Mouse (Mus musculus): ENCODE data around the gene Gdpd5. TPM values are rescaled to one million over a fixed set of nuclear protein-coding genes. Genes with fewer than 3 reads are reported as not detected.
A peak's percentile ranks its signal among the peaks of the same experiment; 100 is the strongest.

Gdpd5 gene
- polyA plus RNA-seq, 1 experiment from 2014 or later, result 45.0 TPM

- H3K4me1 ChIP-seq (ENCODE audit: control insufficient read depth, insufficient read depth, low read length), result peaks cover 47% of the 10 kb centered on the region
- 8% methylated on average over 18 of the region's 18 CpGs for WGBS
- H3K4me3 ChIP-seq (ENCODE audit: low read depth, low read length), result peak overlapping the region; percentile 40
- H3K36me3 ChIP-seq (ENCODE audit: control insufficient read depth, insufficient read depth, low read length), result no peaks in the 10 kb centered on the region
- no peak for ATAC-seq
- peak overlapping the region; percentile 76 for H3K27ac ChIP-seq (ENCODE audit: low read length)
- no peaks in the 10 kb centered on the region for H3K27me3 ChIP-seq (ENCODE audit: control insufficient read depth, insufficient read depth, low read depth, low read length)
- no peaks in the 10 kb centered on the region for H3K9me3 ChIP-seq (replicated peaks; ENCODE audit: control insufficient read depth, low read length, poor library complexity, severe bottlenecking)
- peak overlapping the region; percentile 64 for H3K9ac ChIP-seq (ENCODE audit: low read depth, low read length)
- H3K4me2 ChIP-seq (ENCODE audit: low read length), result peak overlapping the region; percentile 67
These were observed 29.3 kb upstream of the Gdpd5 start for GRCm38 (mm10) chr7:99351802-99352517.

GRCm38 (mm10) chr7:99352526-99353400 lies 28.5 kb upstream of the Gdpd5 start, which contains the start of gene Serpinh1:
Gene Serpinh1, minus strand, starts transcription at chr7:99353239.
- H3K4me3 ChIP-seq (ENCODE audit: low read depth, low read length), result peak within 1 kb of the TSS; percentile 40
- H3K36me3 ChIP-seq (ENCODE audit: control insufficient read depth, insufficient read depth, low read length), result no peaks in the 10 kb centered on the region
- no peaks in the 10 kb centered on the region for H3K9me3 ChIP-seq (replicated peaks; ENCODE audit: control insufficient read depth, low read length, poor library complexity, severe bottlenecking)
- WGBS, result 4% methylated on average over 32 of the region's 35 CpGs
- 0 out of 2 replicates have a peak, but pooled peaks have one; percentile 37 for ATAC-seq
- peaks cover 52% of the 10 kb centered on the region for H3K4me1 ChIP-seq (ENCODE audit: control insufficient read depth, insufficient read depth, low read length)
- no peaks in the 10 kb centered on the region for H3K27me3 ChIP-seq (ENCODE audit: control insufficient read depth, insufficient read depth, low read depth, low read length)
- H3K4me2 ChIP-seq (ENCODE audit: low read length), result peak within 1 kb of the TSS; percentile 67
- H3K27ac ChIP-seq (ENCODE audit: low read length), result peak within 1 kb of the TSS; percentile 76
- peak within 1 kb of the TSS; percentile 64 for H3K9ac ChIP-seq (ENCODE audit: low read depth, low read length)

GRCm38 (mm10) chr7:99355731-99356131 lies 25.5 kb upstream of the Gdpd5 start:
- Histone ChIP-seq H3K4me1 (ENCODE audit: control insufficient read depth, insufficient read depth, low read length) (peaks cover 54% of the 10 kb centered on the region), H3K36me3 (ENCODE audit: control insufficient read depth, insufficient read depth, low read length) (no peaks in the 10 kb centered on the region), H3K9ac (ENCODE audit: low read depth, low read length) (peak overlapping the region; percentile 22; the same call in 1 of the 2 replicates), H3K9me3 (replicated peaks; ENCODE audit: control insufficient read depth, low read length, poor library complexity, severe bottlenecking) (no peaks in the 10 kb centered on the region), H3K27me3 (ENCODE audit: control insufficient read depth, insufficient read depth, low read depth, low read length) (no peaks in the 10 kb centered on the region), H3K27ac (ENCODE audit: low read length) (peak overlapping the region; percentile 78), H3K4me3 (ENCODE audit: low read depth, low read length) (no peak overlapping the region), H3K4me2 (ENCODE audit: low read length) (peak overlapping the region; percentile 37)
- 8% methylated on average over 7 of the region's 7 CpGs for WGBS
- no peak for ATAC-seq

- peaks cover 55% of the 10 kb centered on the region for H3K4me1 ChIP-seq (ENCODE audit: control insufficient read depth, insufficient read depth, low read length)
- WGBS, result 31% methylated on average over 9 of the region's 9 CpGs
- no peaks in the 10 kb centered on the region for H3K9me3 ChIP-seq (replicated peaks; ENCODE audit: control insufficient read depth, low read length, poor library complexity, severe bottlenecking)
- no peak for ATAC-seq
- no peaks in the 10 kb centered on the region for H3K36me3 ChIP-seq (ENCODE audit: control insufficient read depth, insufficient read depth, low read length)
- H3K27me3 ChIP-seq (ENCODE audit: control insufficient read depth, insufficient read depth, low read depth, low read length), result no peaks in the 10 kb centered on the region
- H3K9ac ChIP-seq (ENCODE audit: low read depth, low read length), result peak overlapping the region; percentile 22; the same call in 1 of the 2 replicates
- peak overlapping the region; percentile 78 for H3K27ac ChIP-seq (ENCODE audit: low read length)
- no peak overlapping the region for H3K4me3 ChIP-seq (ENCODE audit: low read depth, low read length)
- H3K4me2 ChIP-seq (ENCODE audit: low read length), result no peak overlapping the region
These were observed 24.8 kb upstream of the Gdpd5 start for GRCm38 (mm10) chr7:99356244-99356930.

- H3K27ac ChIP-seq (ENCODE audit: low read length), result no peak overlapping the region
These were observed 24.0 kb upstream of the Gdpd5 start for GRCm38 (mm10) chr7:99357201-99357600.

GRCm38 (mm10) chr7:99358371-99358770 lies 22.8 kb upstream of the Gdpd5 start:
- Histone ChIP-seq H3K4me3 (ENCODE audit: low read depth, low read length) (no peak overlapping the region), H3K4me1 (ENCODE audit: control insufficient read depth, insufficient read depth, low read length) (peaks cover 38% of the 10 kb centered on the region), H3K9ac (ENCODE audit: low read depth, low read length) (no peak overlapping the region), H3K36me3 (ENCODE audit: control insufficient read depth, insufficient read depth, low read length) (no peaks in the 10 kb centered on the region), H3K27ac (ENCODE audit: low read length) (no peak overlapping the region), H3K9me3 (replicated peaks; ENCODE audit: control insufficient read depth, low read length, poor library complexity, severe bottlenecking) (no peaks in the 10 kb centered on the region), H3K4me2 (ENCODE audit: low read length) (no peak overlapping the region), H3K27me3 (ENCODE audit: control insufficient read depth, insufficient read depth, low read depth, low read length) (no peaks in the 10 kb centered on the region)
- WGBS, result 88% methylated on average over 8 of the region's 8 CpGs
- no peak for ATAC-seq

More at GRCm38 (mm10) chr7:99357201-99357600, 24.0 kb upstream of the Gdpd5 start:
- Histone ChIP-seq H3K4me3 (ENCODE audit: low read depth, low read length) (no peak overlapping the region), H3K27me3 (ENCODE audit: control insufficient read depth, insufficient read depth, low read depth, low read length) (no peaks in the 10 kb centered on the region), H3K9ac (ENCODE audit: low read depth, low read length) (0 out of 2 replicates have a peak overlapping the region, but pooled peaks have one; percentile 31), H3K9me3 (replicated peaks; ENCODE audit: control insufficient read depth, low read length, poor library complexity, severe bottlenecking) (no peaks in the 10 kb centered on the region), H3K4me1 (ENCODE audit: control insufficient read depth, insufficient read depth, low read length) (peaks cover 48% of the 10 kb centered on the region), H3K36me3 (ENCODE audit: control insufficient read depth, insufficient read depth, low read length) (no peaks in the 10 kb centered on the region), H3K4me2 (ENCODE audit: low read length) (no peak overlapping the region)
- WGBS, result 54% methylated on average over 7 of the region's 7 CpGs
- ATAC-seq, result no peak

GRCm38 (mm10) chr7:99360021-99360802 lies 21.0 kb upstream of the Gdpd5 start:
- peak overlapping the region; percentile 58 for H3K9ac ChIP-seq (ENCODE audit: low read depth, low read length)
- H3K27ac ChIP-seq (ENCODE audit: low read length), result peak overlapping the region; percentile 94
- H3K4me2 ChIP-seq (ENCODE audit: low read length), result peak overlapping the region; percentile 28
- 5% methylated on average over 10 of the region's 10 CpGs for whole genome bisulfite sequencing
- H3K4me1 ChIP-seq (ENCODE audit: control insufficient read depth, insufficient read depth, low read length), result peaks cover 41% of the 10 kb centered on the region
- H3K36me3 ChIP-seq (ENCODE audit: control insufficient read depth, insufficient read depth, low read length), result no peaks in the 10 kb centered on the region
- H3K4me3 ChIP-seq (ENCODE audit: low read depth, low read length), result no peak overlapping the region
- H3K9me3 ChIP-seq (replicated peaks; ENCODE audit: control insufficient read depth, low read length, poor library complexity, severe bottlenecking), result no peaks in the 10 kb centered on the region
- H3K27me3 ChIP-seq (ENCODE audit: control insufficient read depth, insufficient read depth, low read depth, low read length), result no peaks in the 10 kb centered on the region
- peak; percentile 98 for ATAC-seq

GRCm38 (mm10) chr7:99360803-99361414 lies 20.3 kb upstream of the Gdpd5 start:
- no peak overlapping the region for H3K9ac ChIP-seq (ENCODE audit: low read depth, low read length)
- no peak overlapping the region for H3K4me3 ChIP-seq (ENCODE audit: low read depth, low read length)
- ATAC-seq, result no peak
- peak overlapping the region; percentile 28 for H3K4me2 ChIP-seq (ENCODE audit: low read length)
- H3K9me3 ChIP-seq (replicated peaks; ENCODE audit: control insufficient read depth, low read length, poor library complexity, severe bottlenecking), result no peaks in the 10 kb centered on the region
- H3K36me3 ChIP-seq (ENCODE audit: control insufficient read depth, insufficient read depth, low read length), result no peaks in the 10 kb centered on the region
- H3K27ac ChIP-seq (ENCODE audit: low read length), result peak overlapping the region; percentile 94
- no peaks in the 10 kb centered on the region for H3K27me3 ChIP-seq (ENCODE audit: control insufficient read depth, insufficient read depth, low read depth, low read length)
- WGBS, result 16% methylated on average over 8 of the region's 8 CpGs
- H3K4me1 ChIP-seq (ENCODE audit: control insufficient read depth, insufficient read depth, low read length), result peaks cover 34% of the 10 kb centered on the region

All from midbrain, embryonic 16.5 days (tissue).